Mouse (Mus musculus): Measurements from ENCODE around the gene Tob2.

DNA sequence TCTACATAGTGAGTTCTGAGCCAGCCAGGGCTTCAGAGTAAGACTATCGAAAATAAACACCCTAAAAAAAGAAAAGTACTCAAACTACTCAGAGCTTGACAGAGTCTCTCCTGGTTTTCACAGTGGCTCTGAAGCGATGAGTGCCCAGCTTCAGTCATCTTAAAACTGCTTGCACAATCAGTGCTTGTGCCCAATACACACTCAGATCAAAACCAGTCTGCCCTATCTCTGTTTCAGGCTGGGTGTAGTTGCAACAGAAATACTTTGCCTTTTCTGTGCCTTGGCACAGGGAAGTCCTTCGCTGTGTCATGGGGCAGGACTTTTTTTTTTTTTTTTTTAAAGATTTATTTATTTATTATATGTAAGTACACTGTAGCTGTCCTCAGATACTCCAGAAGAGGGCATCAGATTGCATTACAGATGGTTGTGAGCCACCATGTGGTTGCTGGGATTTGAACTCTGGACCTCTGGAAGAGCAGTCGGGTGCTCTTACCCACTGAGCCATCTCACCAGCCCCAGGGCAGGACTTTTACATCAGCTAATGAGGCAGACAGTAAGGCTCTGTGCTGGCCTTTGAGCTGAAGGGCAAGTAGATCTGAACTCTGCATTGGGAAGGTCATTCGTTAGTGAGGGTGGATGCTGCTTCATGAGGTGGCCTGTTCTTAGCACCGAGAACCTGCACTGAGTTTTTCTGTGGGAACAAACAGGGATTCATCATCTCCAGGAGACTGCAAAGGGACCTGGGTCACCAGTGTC is 28.4 kb upstream of the Tob2 start:
- TF ChIP-seq POLR2A (IDR thresholded peaks at IDR 0.05; ENCODE audit: extremely low read depth, insufficient read depth, low read length), result no peak
- TF ChIP-seq CTCF (IDR thresholded peaks at IDR 0.05; ENCODE audit: extremely low read depth, insufficient read depth, low read length), result no peak
